Mouse (Mus musculus) bone marrow, adult 2 months (tissue): Measurements from ENCODE around the gene Kiss1r. TPM values are rescaled to one million over a fixed set of nuclear protein-coding genes. Genes with fewer than 3 reads are reported as not detected.

Source experiments
- H3K27ac ChIP-seq: fragments of 200-500 bp; 2 replicates; pipeline ENCODE4 v1.5.1; 2012; ENCODE audit warnings: low read depth, mild to moderate bottlenecking, control low read depth, inconsistent platforms, low read length; ENCODE audit not compliant: control insufficient read depth, poor library complexity, insufficient read depth
- H3K4me1 ChIP-seq: fragments of 200-500 bp; 2 replicates; pipeline ENCODE4 v1.6.1; 2011; ENCODE audit warnings: low read length; ENCODE audit not compliant: control insufficient read depth, insufficient read depth
- H3K4me3 ChIP-seq: fragments of 200-500 bp; replicated peaks from 2 replicates; pipeline ENCODE3; 2011; ENCODE audit warnings: mild to moderate bottlenecking, low read depth, low read length, control low read depth; ENCODE audit not compliant: control insufficient read depth
- CTCF ChIP-seq: fragments of 200-500 bp; IDR thresholded peaks from 2 replicates; pipeline ENCODE4 v1.5.1; 2011; ENCODE audit warnings: low read length, control low read depth; ENCODE audit not compliant: control insufficient read depth, insufficient read depth
- POLR2A ChIP-seq: fragments of 200-500 bp; IDR thresholded peaks from 2 replicates; pipeline ENCODE4 v1.6.1; 2011; ENCODE audit warnings: low read depth, mild to moderate bottlenecking, control low read depth, low read length, borderline replicate concordance; ENCODE audit not compliant: control insufficient read depth
- WGBS: fragments of 180-500 bp; shearing (Covaris S2); methylation state at CpG from one replicate; pipeline ENCODE4 v1.1.7; 2018; 5-methylcytosine and 5-hydroxymethylcytosine counted together
- polyA plus RNA-seq: library from polyadenylated mRNA; stranded (reverse); fragments of >200 nt; gene quantifications from 2 replicates; pipeline ENCODE4 v1.2.4, GENCODE M21; 2011; ENCODE audit warnings: low replicate concordance; ENCODE audit not compliant: missing spikeins, insufficient read depth, insufficient read length

The Kiss1r gene
- polyA plus RNA-seq, 1 experiment: not detected

- Histone ChIP-seq H3K27ac (no peak overlapping the region), H3K4me3 (peak overlapping the region; percentile 96), H3K4me1 (peaks cover 5% of the 10 kb centered on the region)
- TF ChIP-seq POLR2A (no peak), CTCF (no peak)
- WGBS: 73% methylated on average over 5 of the region's 5 CpGs
Measured at GRCm38 (mm10) chr10:79917532-79918100, 845 bp downstream of the Kiss1r start.

- H3K27ac ChIP-seq: no peak overlapping the region
- TF ChIP-seq POLR2A (no peak), CTCF (no peak)
- peaks cover 5% of the 10 kb centered on the region for H3K4me1 ChIP-seq
- H3K4me3 ChIP-seq: no peak overlapping the region
- WGBS: 55% methylated on average over 35 of the region's 35 CpGs
Measured at GRCm38 (mm10) chr10:79918231-79919078, 1.7 kb downstream of the Kiss1r start.

- WGBS: 43% methylated on average over 21 of the region's 21 CpGs
- no peak overlapping the region for H3K27ac ChIP-seq
- TF ChIP-seq POLR2A: no peak
- no peak for TF ChIP-seq CTCF
- no peak overlapping the region for H3K4me3 ChIP-seq
- peaks cover 5% of the 10 kb centered on the region for H3K4me1 ChIP-seq
Measured at GRCm38 (mm10) chr10:79919251-79919849, 2.6 kb downstream of the Kiss1r start.

- no peak overlapping the region for H3K4me3 ChIP-seq
- TF ChIP-seq POLR2A: no peak
- no peak for TF ChIP-seq CTCF
- 56% methylated on average over 26 of the region's 26 CpGs for WGBS
- peaks cover 5% of the 10 kb centered on the region for H3K4me1 ChIP-seq
- H3K27ac ChIP-seq: no peak overlapping the region
Measured at GRCm38 (mm10) chr10:79920056-79920890, 3.5 kb downstream of the Kiss1r start.

GRCm38 (mm10) chr10:79920958-79921535, 4.3 kb downstream of the Kiss1r start, which contains the start of gene R3hdm4:
R3hdm4 (minus strand) TSS chr10:79921208.
- 14% methylated on average over 41 of the region's 41 CpGs for WGBS
- peaks cover 3% of the 10 kb centered on the region; the same call in 1 of the 2 replicates for H3K4me1 ChIP-seq
- no peak within 1 kb of the TSS for H3K27ac ChIP-seq

GRCm38 (mm10) chr10:79921572-79921971, 4.8 kb downstream of the Kiss1r start:
- no peak for TF ChIP-seq POLR2A
- H3K4me1 ChIP-seq: peaks cover 3% of the 10 kb centered on the region; the same call in 1 of the 2 replicates
- no peak overlapping the region for H3K27ac ChIP-seq
- H3K4me3 ChIP-seq: no peak overlapping the region
- WGBS: 23% methylated on average over 34 of the region's 34 CpGs

More at GRCm38 (mm10) chr10:79920958-79921535, 4.3 kb downstream of the Kiss1r start, which contains the start of gene R3hdm4:
- no peak within 1 kb of the TSS for H3K4me3 ChIP-seq
- TF ChIP-seq CTCF (no peak), POLR2A (no peak)

GRCm38 (mm10) chr10:79924998-79925784, 8.4 kb downstream of the Kiss1r start:
- H3K4me3 ChIP-seq: no peak overlapping the region
- H3K27ac ChIP-seq: no peak overlapping the region
- peaks cover 3% of the 10 kb centered on the region; the same call in 1 of the 2 replicates for H3K4me1 ChIP-seq
- TF ChIP-seq POLR2A (peak; percentile 12; the same call in 1 of the 2 replicates), CTCF (peak; percentile 99)
- WGBS: 21% methylated on average over 29 of the region's 29 CpGs
